Mouse (Mus musculus): ENCODE data around the gene Olfr111. TPM values are rescaled to one million over a fixed set of nuclear protein-coding genes. Genes with fewer than 3 reads are reported as not detected.
"Not testable (repeated sequence)": the region's sequence is repeated elsewhere in the genome, so short reads cannot be mapped to it uniquely, and the experiment has no call there.

Olfr111 gene
- not detected in 2 replicates for polyA plus RNA-seq (2016; fragmentation: Nextera tagmentation; extraction: Ambion mirVana)

DNA sequence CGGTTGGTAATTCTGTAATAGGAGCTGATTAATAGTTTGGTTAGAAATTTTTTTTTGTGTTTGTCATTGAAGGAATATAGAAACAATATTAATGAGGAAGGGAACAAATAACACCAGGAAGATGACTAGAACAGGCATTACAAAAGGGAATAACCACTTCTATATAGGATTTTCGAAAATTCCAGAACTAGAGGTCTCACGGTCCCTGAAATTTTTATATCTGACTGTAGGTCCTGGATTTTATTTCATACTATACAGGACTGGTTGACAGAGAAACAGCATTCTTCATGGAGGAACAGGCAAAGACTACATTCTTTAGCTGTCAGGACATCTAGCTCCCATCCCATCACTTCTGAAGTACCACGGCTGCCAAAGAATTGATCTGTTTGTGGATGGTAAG lies at the start of gene Olfr111:
Gene Olfr111, plus strand, starts transcription at position 301 of the 400 bp plus-strand sequence.
- Histone ChIP-seq H3K36me3 (no peaks in the 10 kb centered on the region), H3K4me3 (no peak within 1 kb of the TSS), H3K9me3 (replicated peaks) (no peaks in the 10 kb centered on the region), H3K27ac (no peak within 1 kb of the TSS), H3K4me1 (no peaks in the 10 kb centered on the region), H3K27me3 (ENCODE audit: low read depth, poor library complexity, severe bottlenecking) (no peaks in the 10 kb centered on the region)
- WGBS = 94% methylated on average over 4 of the region's 4 CpGs
- DNase-seq (ENCODE audit: low spot score) = no peak

DNA sequence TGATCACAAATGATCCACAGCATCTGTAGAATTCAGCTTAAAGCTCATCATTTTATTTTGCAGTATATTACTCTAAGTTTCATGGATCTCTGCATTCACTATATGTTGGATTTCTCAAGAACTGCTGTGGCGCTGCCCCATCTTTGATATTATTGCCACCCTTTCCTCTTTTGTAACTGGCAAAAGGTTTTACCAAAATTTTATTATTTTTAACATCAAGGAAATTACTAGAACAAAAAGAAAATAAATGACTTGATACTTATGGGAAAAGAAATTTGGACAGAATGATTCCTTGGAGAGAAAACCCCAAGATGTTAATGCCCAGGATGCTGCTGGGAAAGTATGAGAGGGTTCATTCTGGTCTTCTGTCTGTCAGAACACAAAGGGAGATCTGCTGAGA lies 49.2 kb upstream of the Olfr111 start, which contains the start of gene Olfr109:
Gene Olfr109, plus strand, starts transcription at position 301 of the 400 bp plus-strand sequence.
- WGBS = 92% methylated on average over 1 of the region's 1 CpGs

DNA sequence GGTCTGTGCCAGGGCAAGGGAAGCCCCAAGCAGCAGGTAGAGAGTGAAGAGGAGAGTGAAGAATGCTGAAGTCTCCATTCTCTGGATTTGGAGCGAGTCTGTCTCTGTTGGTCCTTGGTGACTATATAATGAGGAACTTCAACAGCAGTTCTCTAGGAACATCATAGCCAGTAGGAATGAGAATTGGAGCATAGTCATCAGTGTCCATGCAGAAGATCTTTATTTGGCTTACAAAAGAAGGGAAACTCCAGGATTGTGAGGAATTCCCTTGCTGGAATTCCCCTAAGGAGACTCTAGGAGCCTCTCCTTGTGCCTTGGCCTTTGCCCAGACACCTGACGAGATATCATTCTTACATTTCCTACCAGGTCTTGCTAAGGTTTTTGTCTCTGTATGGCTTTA lies 24.4 kb upstream of the Olfr111 start, which contains the start of gene H2-M2:
Gene H2-M2, minus strand, starts transcription at position 101 of the 400 bp plus-strand sequence.
- no peak within 1 kb of the TSS for H3K27ac ChIP-seq
- H3K4me1 ChIP-seq = no peaks in the 10 kb centered on the region
- no peaks in the 10 kb centered on the region for H3K36me3 ChIP-seq
- H3K27me3 ChIP-seq (ENCODE audit: low read depth, poor library complexity, severe bottlenecking) = no peaks in the 10 kb centered on the region
- DNase-seq (ENCODE audit: low spot score) = no peak
- WGBS = 74% methylated on average over 2 of the region's 2 CpGs
- no peak within 1 kb of the TSS for H3K4me3 ChIP-seq
- no peaks in the 10 kb centered on the region for H3K9me3 ChIP-seq (replicated peaks)

More for the DNA sequence above, 49.2 kb upstream of the Olfr111 start, which contains the start of gene Olfr109:
- Histone ChIP-seq H3K36me3 (no peaks in the 10 kb centered on the region), H3K4me3 (no peak within 1 kb of the TSS), H3K27ac (no peak within 1 kb of the TSS), H3K9me3 (replicated peaks) (0 out of 2 replicates have a peak, but pooled peaks cover 2% of the 10 kb centered on the region), H3K4me1 (no peaks in the 10 kb centered on the region), H3K27me3 (ENCODE audit: low read depth, poor library complexity, severe bottlenecking) (no peaks in the 10 kb centered on the region)
- no peak for DNase-seq (ENCODE audit: low spot score)

DNA sequence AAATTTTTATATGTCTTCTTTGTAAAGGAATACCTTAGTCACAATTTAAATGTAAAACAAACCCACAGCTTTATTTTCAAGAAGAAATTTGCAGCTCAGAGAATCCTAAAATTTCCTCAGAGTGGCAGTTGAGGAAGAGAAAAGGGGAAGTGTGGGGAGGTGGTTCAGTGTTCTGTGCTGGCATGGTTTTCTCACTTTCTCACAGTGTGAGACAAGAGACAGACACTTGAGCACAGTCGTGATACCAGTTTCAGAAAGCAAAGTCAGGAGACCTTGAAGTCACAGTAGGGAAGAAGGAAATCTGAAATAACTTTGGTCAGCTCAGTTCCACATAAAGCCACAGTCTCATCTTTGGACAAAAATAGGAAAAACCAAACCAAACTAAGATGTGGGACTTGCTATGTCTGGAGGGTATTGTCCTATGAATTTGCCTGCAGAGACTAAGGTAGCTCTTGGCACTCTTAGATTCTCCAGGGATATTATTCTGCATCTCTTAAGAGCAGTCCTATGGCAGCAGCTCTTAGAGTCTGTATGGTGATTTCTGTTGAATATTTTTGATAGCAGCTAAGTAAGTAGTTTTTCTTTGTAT lies 15.8 kb upstream of the Olfr111 start, which contains the start of gene Olfr110:
Gene Olfr110, plus strand, starts transcription at position 539 of the 589 bp plus-strand sequence.
- WGBS = 62% methylated on average over 1 of the region's 1 CpGs
- no peaks in the 10 kb centered on the region for H3K27me3 ChIP-seq (ENCODE audit: low read depth, poor library complexity, severe bottlenecking)
- no peaks in the 10 kb centered on the region for H3K36me3 ChIP-seq
- no peak for DNase-seq (ENCODE audit: low spot score)
- H3K27ac ChIP-seq = no peak within 1 kb of the TSS
- H3K9me3 ChIP-seq (replicated peaks) = no peaks in the 10 kb centered on the region
- H3K4me1 ChIP-seq = no peaks in the 10 kb centered on the region
- no peak within 1 kb of the TSS for H3K4me3 ChIP-seq

DNA sequence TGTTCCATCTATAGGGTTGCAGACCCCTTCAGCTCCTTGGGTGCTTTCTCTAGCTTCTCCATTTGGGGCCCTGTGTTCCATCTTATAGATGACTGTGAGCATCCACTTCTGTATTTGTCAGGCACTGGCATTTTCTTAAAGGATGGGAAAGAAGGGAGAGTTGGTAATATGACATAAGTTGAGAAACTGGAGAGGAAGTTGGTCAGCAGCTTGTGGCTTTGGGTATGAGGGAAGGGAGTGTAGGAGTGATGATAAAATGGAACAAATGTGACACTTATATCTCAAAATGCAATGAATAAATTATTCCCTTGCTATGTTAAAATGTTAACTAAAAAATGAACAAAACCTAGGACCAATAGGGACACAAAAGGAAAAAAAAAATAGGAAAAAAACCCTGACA lies 16.8 kb downstream of the Olfr111 start:
- H3K27me3 ChIP-seq (ENCODE audit: low read depth, poor library complexity, severe bottlenecking); H3K4me1 ChIP-seq; H3K27ac ChIP-seq; DNase-seq (ENCODE audit: low spot score); H3K9me3 ChIP-seq (replicated peaks); H3K36me3 ChIP-seq; H3K4me3 ChIP-seq: not testable (repeated sequence)

DNA sequence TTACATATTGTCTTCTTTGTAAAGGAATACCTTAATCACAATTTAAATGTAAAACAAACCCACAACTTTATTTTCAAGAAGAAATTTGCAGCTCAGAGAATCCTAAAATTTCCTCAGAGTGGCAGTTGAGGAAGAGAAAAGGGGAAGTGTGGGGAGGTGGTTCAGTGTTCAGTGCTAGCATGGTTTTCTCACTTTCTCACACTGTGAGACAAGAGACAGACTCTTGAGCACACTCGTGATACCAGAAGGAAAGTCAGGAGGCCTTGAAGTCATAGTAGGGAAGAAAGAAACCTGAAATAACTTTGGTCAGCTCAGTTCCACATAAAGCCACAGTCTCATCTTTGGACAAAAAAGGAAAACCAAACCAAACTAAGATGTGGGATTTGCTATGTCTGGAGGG lies 17.6 kb downstream of the Olfr111 start:
- not testable (repeated sequence) for H3K27me3 ChIP-seq (ENCODE audit: low read depth, poor library complexity, severe bottlenecking); DNase-seq (ENCODE audit: low spot score); H3K4me3 ChIP-seq; H3K4me1 ChIP-seq; H3K36me3 ChIP-seq; H3K9me3 ChIP-seq (replicated peaks); H3K27ac ChIP-seq
- 83% methylated on average over 1 of the region's 1 CpGs for WGBS

DNA sequence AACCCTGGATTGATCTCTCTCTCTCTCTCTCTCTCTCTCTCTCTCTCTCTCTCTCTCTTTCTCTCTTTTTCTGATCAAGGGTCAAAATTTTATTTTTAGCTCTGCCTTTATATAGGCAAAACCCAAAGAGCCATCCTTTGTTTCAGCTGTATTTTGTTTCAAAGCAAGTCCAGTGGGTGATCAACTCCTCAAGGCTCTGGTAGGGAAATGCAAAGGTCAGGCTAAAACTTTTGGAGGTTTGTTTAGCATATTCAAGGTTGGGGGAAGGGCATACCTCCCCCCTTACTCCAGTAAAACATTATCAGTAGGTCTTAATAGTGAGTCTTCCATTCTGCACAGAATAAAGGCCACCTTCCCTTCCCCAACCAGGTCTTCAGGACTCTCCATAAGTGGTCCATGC lies 27.3 kb downstream of the Olfr111 start:
- no peaks in the 10 kb centered on the region for H3K27me3 ChIP-seq (ENCODE audit: low read depth, poor library complexity, severe bottlenecking)
- no peak overlapping the region for H3K4me3 ChIP-seq
- no peak overlapping the region for H3K27ac ChIP-seq
- H3K4me1 ChIP-seq = no peaks in the 10 kb centered on the region
- no peaks in the 10 kb centered on the region for H3K36me3 ChIP-seq
- DNase-seq (ENCODE audit: low spot score) = no peak
- H3K9me3 ChIP-seq (replicated peaks) = no peaks in the 10 kb centered on the region

DNA sequence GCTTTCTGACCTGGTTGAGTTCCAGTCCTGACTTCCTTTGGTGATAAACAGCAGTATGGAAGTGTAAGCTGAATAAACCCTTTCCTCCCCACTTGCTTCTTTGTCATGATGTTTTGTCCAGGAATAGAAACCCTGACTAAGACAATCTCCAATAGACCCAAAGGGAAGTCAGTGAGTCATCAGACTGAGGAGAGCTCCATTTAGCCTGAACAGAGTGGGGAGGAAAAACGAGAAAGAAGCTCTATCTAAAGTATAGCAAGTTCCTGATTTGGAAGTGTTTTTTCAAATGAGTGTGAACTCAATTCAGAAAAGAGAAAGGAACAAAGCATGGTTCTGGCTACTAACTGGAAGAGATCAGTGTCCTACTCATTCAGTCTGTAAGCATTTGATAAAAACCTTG lies 30.6 kb downstream of the Olfr111 start:
- not testable (repeated sequence) for DNase-seq (ENCODE audit: low spot score); H3K9me3 ChIP-seq (replicated peaks); H3K4me3 ChIP-seq; H3K4me1 ChIP-seq; H3K27ac ChIP-seq; H3K27me3 ChIP-seq (ENCODE audit: low read depth, poor library complexity, severe bottlenecking); H3K36me3 ChIP-seq
- 69% methylated on average over 1 of the region's 1 CpGs for WGBS

DNA sequence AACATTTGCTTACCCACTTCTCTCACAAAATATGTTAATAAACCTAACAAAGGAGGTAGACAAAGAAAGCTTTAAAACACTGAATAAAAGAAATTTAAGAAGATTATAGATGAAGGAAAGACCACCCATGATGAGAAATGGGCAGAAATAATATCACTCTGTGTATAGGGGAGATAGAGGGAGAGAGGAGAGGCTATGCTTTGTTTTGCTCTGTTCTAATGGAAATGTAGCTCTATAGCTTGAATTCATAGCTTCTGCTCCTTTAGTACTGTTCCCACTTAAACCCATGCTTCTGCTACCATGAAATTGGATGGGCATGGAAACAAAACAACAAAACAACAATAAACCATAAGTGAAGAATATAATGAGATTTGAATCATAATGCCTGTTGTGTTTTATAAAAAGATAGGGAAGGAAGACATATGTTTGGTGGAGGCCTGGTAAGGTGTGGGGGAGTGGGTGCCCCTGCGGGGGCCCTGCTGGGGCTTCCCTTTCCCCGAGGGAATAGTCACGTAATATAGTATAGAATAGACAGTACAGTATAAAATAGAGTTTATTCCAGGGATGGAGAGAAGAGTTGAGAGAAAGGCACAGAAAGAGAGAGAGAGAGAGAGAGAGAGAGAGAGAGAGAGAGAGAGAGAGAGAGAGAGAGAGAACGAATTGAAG lies 33.8 kb downstream of the Olfr111 start:
- Histone ChIP-seq H3K4me3 (no peak overlapping the region), H3K9me3 (replicated peaks) (no peaks in the 10 kb centered on the region), H3K4me1 (no peaks in the 10 kb centered on the region), H3K36me3 (no peaks in the 10 kb centered on the region), H3K27me3 (ENCODE audit: low read depth, poor library complexity, severe bottlenecking) (no peaks in the 10 kb centered on the region), H3K27ac (no peak overlapping the region)
- 88% methylated on average over 4 of the region's 4 CpGs for WGBS
- no peak for DNase-seq (ENCODE audit: low spot score)

DNA sequence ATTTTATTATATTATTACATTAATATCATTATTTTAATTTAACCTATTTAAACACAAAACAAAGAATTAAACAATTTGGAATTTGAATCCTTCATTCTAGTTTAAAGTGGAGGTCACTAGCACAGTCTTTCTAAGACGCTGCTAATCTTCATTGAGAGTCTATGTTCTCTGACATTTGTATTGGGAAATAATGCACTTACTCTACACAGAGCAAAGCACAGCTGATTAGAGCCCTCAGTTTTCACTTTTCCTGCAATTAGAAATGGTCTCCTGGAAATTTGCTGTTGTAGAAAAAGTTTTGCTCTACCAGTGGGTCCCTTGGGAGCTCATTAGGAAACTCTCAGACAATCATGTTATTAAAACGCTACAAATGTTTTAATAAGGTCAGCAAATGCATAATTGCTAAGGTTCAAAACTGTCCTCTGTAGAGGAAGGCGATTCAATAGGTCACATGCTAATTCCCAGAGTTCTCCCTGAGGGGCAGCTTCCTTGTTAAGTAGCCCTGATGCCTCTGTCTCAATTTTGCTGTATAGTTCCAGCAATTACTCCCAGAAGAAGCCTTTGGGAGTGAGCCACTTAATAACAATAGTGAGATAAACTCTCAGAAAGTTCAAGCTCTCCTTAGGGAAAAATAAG lies 36.1 kb downstream of the Olfr111 start:
- WGBS = 74% methylated on average over 3 of the region's 3 CpGs
- no peaks in the 10 kb centered on the region for H3K9me3 ChIP-seq (replicated peaks)
- H3K36me3 ChIP-seq = no peaks in the 10 kb centered on the region
- no peaks in the 10 kb centered on the region for H3K27me3 ChIP-seq (ENCODE audit: low read depth, poor library complexity, severe bottlenecking)
- DNase-seq (ENCODE audit: low spot score) = no peak
- no peaks in the 10 kb centered on the region for H3K4me1 ChIP-seq
- no peak overlapping the region for H3K27ac ChIP-seq
- no peak overlapping the region for H3K4me3 ChIP-seq

DNA sequence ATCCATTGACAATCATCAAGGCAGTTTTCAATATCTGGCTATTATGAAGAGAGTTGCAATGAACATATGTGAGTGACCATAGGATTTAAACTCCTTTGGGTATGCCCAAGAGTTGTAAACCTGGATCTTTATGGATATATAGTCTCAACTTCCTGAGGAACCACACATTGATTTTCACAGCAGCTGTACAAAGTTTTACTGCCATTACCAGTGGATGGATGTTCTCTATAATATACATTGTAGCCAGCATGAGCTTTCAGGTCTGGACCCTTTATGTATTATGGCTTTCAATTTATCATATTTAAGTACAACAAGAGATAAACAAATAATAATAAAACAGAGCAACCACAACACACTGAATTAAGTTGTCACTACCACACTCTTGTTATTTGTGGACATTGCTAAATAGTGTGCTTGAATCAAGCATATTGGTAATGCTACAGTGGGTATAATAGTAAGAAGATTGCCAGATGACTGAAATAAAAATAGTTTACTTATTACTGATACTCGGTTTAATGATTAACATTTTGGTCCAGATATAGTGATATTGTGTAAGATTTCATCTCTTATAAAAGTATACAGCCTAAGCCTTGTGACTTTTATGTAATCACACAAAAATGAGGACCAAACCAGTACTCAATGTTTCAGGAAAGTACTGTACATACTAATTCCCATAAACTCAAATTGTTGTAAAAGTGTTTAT lies 51.2 kb downstream of the Olfr111 start:
- no peaks in the 10 kb centered on the region for H3K4me1 ChIP-seq
- H3K36me3 ChIP-seq = no peaks in the 10 kb centered on the region
- no peaks in the 10 kb centered on the region for H3K27me3 ChIP-seq (ENCODE audit: low read depth, poor library complexity, severe bottlenecking)
- no peak for DNase-seq (ENCODE audit: low spot score)
- H3K9me3 ChIP-seq (replicated peaks) = no peaks in the 10 kb centered on the region
- no peak overlapping the region for H3K4me3 ChIP-seq
- WGBS = 83% methylated on average over 1 of the region's 1 CpGs
- no peak overlapping the region for H3K27ac ChIP-seq

DNA sequence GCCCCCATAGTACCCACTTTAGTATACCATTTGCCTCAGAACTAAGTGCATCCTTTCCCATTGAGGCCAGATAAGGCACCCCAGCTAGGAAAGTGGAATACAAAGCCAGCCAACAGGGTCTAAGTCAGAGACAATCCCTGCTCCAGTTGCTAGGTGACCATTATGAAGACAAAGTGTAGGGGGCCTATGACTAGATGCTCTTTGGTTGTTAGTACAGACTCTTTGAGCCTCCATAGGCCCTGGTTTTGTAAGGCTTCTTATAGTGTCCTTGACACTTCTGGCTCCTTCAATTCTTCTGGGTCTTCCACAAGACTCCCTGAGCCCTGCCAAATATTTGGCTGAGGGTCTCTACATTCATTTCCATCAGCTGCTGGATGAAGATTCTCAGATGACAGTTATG lies 61.5 kb downstream of the Olfr111 start, which contains the start of gene Olfr112:
Gene Olfr112, minus strand, starts transcription at position 101 of the 400 bp plus-strand sequence.
- DNase-seq (ENCODE audit: low spot score) = no peak
- H3K27me3 ChIP-seq (ENCODE audit: low read depth, poor library complexity, severe bottlenecking) = no peaks in the 10 kb centered on the region
- H3K27ac ChIP-seq = no peak within 1 kb of the TSS
- H3K9me3 ChIP-seq (replicated peaks) = no peaks in the 10 kb centered on the region
- no peak within 1 kb of the TSS for H3K4me3 ChIP-seq
- no peaks in the 10 kb centered on the region for H3K36me3 ChIP-seq
- no peaks in the 10 kb centered on the region for H3K4me1 ChIP-seq

DNA sequence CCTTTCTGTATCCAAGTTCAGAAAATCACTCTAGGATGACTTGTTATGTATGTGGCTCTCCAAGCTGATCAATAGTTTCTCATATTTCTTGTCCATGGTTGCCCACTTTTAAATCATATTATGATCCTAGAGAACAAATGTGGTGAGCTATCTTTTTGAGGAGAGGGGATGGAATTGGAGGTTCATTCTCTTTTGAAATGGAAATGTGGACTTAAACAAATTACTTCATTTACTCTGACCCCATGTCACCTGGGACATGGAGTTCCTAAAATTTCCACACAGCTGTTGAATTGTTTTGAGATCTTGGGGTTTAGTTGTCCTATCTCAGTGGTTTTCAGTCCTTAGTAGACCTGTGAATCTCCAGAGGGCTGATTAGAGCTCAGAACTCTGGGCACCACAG lies 69.7 kb downstream of the Olfr111 start, which contains the start of gene Olfr113:
Gene Olfr113, minus strand, starts transcription at position 101 of the 400 bp plus-strand sequence.
- no peaks in the 10 kb centered on the region for H3K27me3 ChIP-seq (ENCODE audit: low read depth, poor library complexity, severe bottlenecking)
- no peaks in the 10 kb centered on the region for H3K36me3 ChIP-seq
- no peak within 1 kb of the TSS for H3K4me3 ChIP-seq
- H3K9me3 ChIP-seq (replicated peaks) = no peaks in the 10 kb centered on the region
- H3K4me1 ChIP-seq = no peaks in the 10 kb centered on the region
- no peak within 1 kb of the TSS for H3K27ac ChIP-seq
- DNase-seq (ENCODE audit: low spot score) = no peak
